Mouse (Mus musculus) colon, adult 2 months (tissue): ENCODE data around the gene Alad. TPM values are rescaled to one million over a fixed set of nuclear protein-coding genes. Genes with fewer than 3 reads are reported as not detected.

Source experiments
- polyA plus RNA-seq: library from polyadenylated mRNA; depleted of rRNA; stranded (reverse); fragments of >200 nt; gene quantifications from 2 replicates; pipeline ENCODE4 v1.2.3, GENCODE M21; 2012; rRNA removed

The Alad gene
- 126 and 152 TPM in 2 replicates for polyA plus RNA-seq

DNA sequence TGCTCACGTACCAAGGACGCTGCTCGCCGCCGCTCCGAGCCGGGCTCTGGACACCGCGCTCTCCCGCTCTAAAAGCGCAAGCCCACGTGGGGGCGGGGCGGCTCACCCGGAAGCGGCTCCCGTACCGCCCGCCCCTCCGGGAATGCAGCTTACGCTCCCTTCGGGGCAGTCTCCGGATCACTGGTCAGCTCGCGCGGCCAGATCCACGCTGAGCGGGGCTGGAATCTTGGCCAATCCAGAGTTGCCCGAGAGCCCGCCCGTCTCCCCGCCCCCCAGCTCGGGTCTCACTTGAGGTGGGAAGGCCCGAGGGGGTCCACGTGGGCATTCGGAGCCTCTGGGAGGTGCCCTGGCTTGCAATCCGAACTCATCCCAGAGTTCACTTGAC lies at the start of gene Alad:
Gene Alad, minus strand, starts transcription at position 70 of the 385 bp plus-strand sequence.

GRCm38 (mm10) chr4:62559797-62560329 lies 40.1 kb upstream of the Alad start, which contains the start of gene Rgs3:
Gene Rgs3 (plus strand): TSS chr4:62559847.

GRCm38 (mm10) chr4:62524651-62525488 lies 5.2 kb upstream of the Alad start, which contains the start of the genes Pole3 and 4933430I17Rik:
Gene Pole3 (minus strand): TSS chr4:62525068.
Gene 4933430I17Rik (plus strand): TSS chr4:62525369.

GRCm38 (mm10) chr4:62503374-62503970 lies 16.2 kb downstream of the Alad start, which contains the start of gene Hdhd3:
Gene Hdhd3 (minus strand): TSS chr4:62503467.

GRCm38 (mm10) chr4:62479937-62480708 lies 39.6 kb downstream of the Alad start, which contains the start of gene Bspry:
Gene Bspry (plus strand): TSS chr4:62480053.

GRCm38 (mm10) chr4:62470598-62471051 lies 49.1 kb downstream of the Alad start, which contains the start of gene Wdr31:
Gene Wdr31 (minus strand): TSS chr4:62470896.

Other genes with a start within 250 kb of the Alad start
- gene Fkbp15, start 159.4 kb downstream of the Alad start, polyA plus RNA-seq: 24.1 and 25.5 TPM in 2 replicates
- 29.6 and 30.3 TPM in 2 replicates for gene Slc31a1, start 159.2 kb downstream of the Alad start, polyA plus RNA-seq
- 13.9 and 15.7 TPM in 2 replicates for gene Cdc26, start 111.3 kb downstream of the Alad start, polyA plus RNA-seq
- gene Prpf4, start 111.1 kb downstream of the Alad start, polyA plus RNA-seq: 5.9 and 6.0 TPM in 2 replicates
- 3.5 and 4.5 TPM in 2 replicates for gene Rnf183, start 84.7 kb downstream of the Alad start, polyA plus RNA-seq
- gene Wdr31, start 49.0 kb downstream of the Alad start, polyA plus RNA-seq: 3.1 and 4.3 TPM in 2 replicates
- 276 and 292 TPM in 2 replicates for gene Bspry, start 39.9 kb downstream of the Alad start, polyA plus RNA-seq
- 37.5 and 42.3 TPM in 2 replicates for gene Hdhd3, start 16.5 kb downstream of the Alad start, polyA plus RNA-seq
- 7.0 and 9.4 TPM in 2 replicates for gene Pole3, start 5.2 kb upstream of the Alad start, polyA plus RNA-seq
- 0.08 and 0.15 TPM in 2 replicates for gene 4933430I17Rik, start 5.5 kb upstream of the Alad start, polyA plus RNA-seq
- 52.4 and 53.0 TPM in 2 replicates for gene Rgs3, start 39.9 kb upstream of the Alad start, polyA plus RNA-seq